Mouse (Mus musculus) bone marrow macrophage, adult 2 months (primary cell): ENCODE data around the gene Phospho1.

Source experiments
- CTCF ChIP-seq: IDR thresholded peaks from 2 replicates; pipeline ENCODE4 v1.5.1; 2012; ENCODE audit warnings: low read depth, mild to moderate bottlenecking, low read length, moderate library complexity
- POLR2A ChIP-seq: IDR thresholded peaks from 2 replicates; pipeline ENCODE4 v1.6.1; 2012; ENCODE audit warnings: mild to moderate bottlenecking, low read depth, low read length, borderline replicate concordance

- TF ChIP-seq CTCF, result no peak
- TF ChIP-seq POLR2A, result no peak
Observed at GRCm38 (mm10) chr11:95831276-95831619, 6.9 kb downstream of the Phospho1 start.
